Comparison of ENCODE assay signal across 19 mouse cellular contexts in genomic region chr9:13556696-13557095, GRCm38 (mm10).
DNase-seq lines count a peak whose midpoint lies in the region; ATAC-seq and TF ChIP-seq lines count a peak whose summit lies in the region.
"Had no signal": no experiment of that assay in that cellular context is flagged by ENCODE, and none has a peak within 500 bp of the region (broad histone marks: within the 10 kb centered on the region; RNA-seq: fewer than 3 reads in every experiment).

No protein-coding gene starts in this region.

- ATAC-seq in heart, embryonic 15.5 days (replicated peaks; ENCODE audit: insufficient number of reproducible peaks, insufficient read depth, low FRiP score, low read depth): no peak
- peak; percentile 45; the same call in 1 of the 2 replicates for ATAC-seq in G1E (ENCODE audit: extremely low read depth, insufficient number of reproducible peaks, low FRiP score, poor library complexity, severe bottlenecking)
- 0 out of 2 replicates have a peak, but pooled peaks have one; percentile 19 for ATAC-seq in megakaryocyte progenitor cell, adult 5-6 weeks (replicated peaks; ENCODE audit: poor library complexity)
- no peak for ATAC-seq in CD4-positive, CD25-positive, alpha-beta regulatory T cell, adult 4 months
- ATAC-seq: forebrain, embryonic 16.5 days; inflammation-experienced regulatory T-cells, adult 6 months had no signal

- intact Hi-C loops in heart, postnatal 36 days (cut with DNase I): no loop called here

- H3K4me1 ChIP-seq in heart, embryonic 15.5 days (replicated peaks): peaks cover 8% of the 10 kb centered on the region
- peaks cover 15% of the 10 kb centered on the region for H3K4me1 ChIP-seq in G1E (ENCODE audit: insufficient read depth, low read depth, low read length)

- 0 out of 2 replicates have a peak overlapping the region, but pooled peaks have one; percentile 2 for H3K27ac ChIP-seq in heart, embryonic 15.5 days
- H3K27ac ChIP-seq: embryonic facial prominence, embryonic 12.5 days; heart, adult 2 months; hindbrain, embryonic 12.5 days had no signal

- H3K27me3 ChIP-seq in heart, embryonic 15.5 days: no peaks in the 10 kb centered on the region
- no peaks in the 10 kb centered on the region for H3K27me3 ChIP-seq in G1E (ENCODE audit: insufficient read depth, low read length)
- H3K27me3 ChIP-seq: embryonic facial prominence, embryonic 12.5 days; hindbrain, embryonic 12.5 days had no signal

- DNase-seq in heart, postnatal 36 days: no peak
- DNase-seq in A20 (ENCODE audit: low read depth, low spot score) (peak; percentile 52), G1E (ENCODE audit: low spot score) (no peak)
- DNase-seq in embryo, embryonic 10.5 days (ENCODE audit: low spot score): no peak
- DNase-seq in Muller cell, postnatal 12 days (ENCODE audit: inconsistent ontology term): no peak
- DNase-seq: adrenal gland, adult 8-10 months; adrenal gland, postnatal 36 days; cerebellum, adult 2 months; cerebellum, postnatal 10 days; gastrocnemius, postnatal 14 days had no signal

- H3K4me2 ChIP-seq in heart, embryonic 15.5 days: no peak overlapping the region
- H3K4me2 ChIP-seq: embryonic facial prominence, embryonic 12.5 days; heart, embryonic 11.5 days; hindbrain, embryonic 12.5 days had no signal

- no peak for TF ChIP-seq CTCF in G1E (IDR thresholded peaks at IDR 0.05; ENCODE audit: low read depth, low read length)

- H3K4me3 ChIP-seq in heart, embryonic 15.5 days: no peak overlapping the region
- no peak overlapping the region for H3K4me3 ChIP-seq in G1E (ENCODE audit: low read depth, low read length)
- H3K4me3 ChIP-seq: embryonic facial prominence, embryonic 12.5 days; heart, adult 2 months; hindbrain, embryonic 12.5 days had no signal

- no peaks in the 10 kb centered on the region for H3K9me3 ChIP-seq in heart, embryonic 15.5 days (replicated peaks)
- H3K9me3 ChIP-seq in G1E (replicated peaks): no peaks in the 10 kb centered on the region
- H3K9me3 ChIP-seq: embryonic facial prominence, embryonic 12.5 days; hindbrain, embryonic 12.5 days had no signal

- H3K36me3 ChIP-seq in heart, embryonic 15.5 days: no peaks in the 10 kb centered on the region
- no peaks in the 10 kb centered on the region for H3K36me3 ChIP-seq in G1E (replicated peaks)
- H3K36me3 ChIP-seq: embryonic facial prominence, embryonic 12.5 days; hindbrain, embryonic 12.5 days had no signal

- no peak overlapping the region for H3K9ac ChIP-seq in heart, embryonic 15.5 days
- H3K9ac ChIP-seq: embryonic facial prominence, embryonic 12.5 days; hindbrain, embryonic 12.5 days had no signal

- 82% methylated on average over 3 of the region's 3 CpGs for WGBS in heart, embryonic 15.5 days

Comparison
In these comparisons a context has a peak if more than half of its experiments do, and no peak if none do; other contexts are left out.
1. ATAC-seq: peak in G1E (single experiment) and megakaryocyte progenitor cell, adult 5-6 weeks (single experiment); none in heart, embryonic 15.5 days (single experiment) and CD4-positive, CD25-positive, alpha-beta regulatory T cell, adult 4 months (single experiment).